Mouse (Mus musculus): ENCODE measurements at regions not wholly inside any gene's neighbourhood (a gene's known extent, or its start where the extent isn't known, plus 50 kb on each side); places are given as distances from the start of the nearest gene placed in this dataset.
"Not testable (repeated sequence)": the region's sequence is repeated elsewhere in the genome, so short reads cannot be mapped to it uniquely, and the experiment has no call there.

DNA sequence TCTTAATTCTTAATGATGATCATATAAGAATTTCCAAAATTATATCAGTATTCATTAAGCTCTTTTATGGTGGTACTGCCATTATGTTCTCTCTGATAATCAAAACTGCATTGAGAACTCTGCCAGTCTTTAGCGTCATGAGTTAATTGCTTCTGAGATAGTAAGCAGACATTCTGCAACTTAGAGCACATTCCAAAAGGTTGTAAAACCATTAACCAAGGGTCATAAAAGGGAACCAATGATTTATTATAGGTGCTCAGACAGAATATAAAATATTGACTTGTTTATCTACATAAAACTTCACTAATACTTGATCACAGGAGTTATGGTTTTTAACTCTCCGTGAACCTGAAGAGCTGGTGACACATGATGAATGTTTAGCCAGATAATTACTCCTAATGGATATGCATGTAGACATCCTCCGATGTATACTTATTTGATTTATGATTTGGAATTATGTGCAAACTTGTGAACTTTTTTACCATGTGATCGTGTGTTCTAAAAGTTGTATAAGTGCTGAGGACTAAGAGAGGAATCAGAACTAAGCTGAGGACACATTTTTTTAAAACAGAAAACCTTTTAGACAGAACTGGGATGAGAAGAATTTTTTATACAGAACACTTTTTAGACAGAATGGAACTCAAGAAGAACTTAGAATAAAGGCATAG lies 1345.4 kb downstream of the Zfp704 start:
- Histone ChIP-seq H3K27ac (no peak overlapping the region), H3K9ac (ENCODE audit: low read depth, low read length) (no peak overlapping the region), H3K36me3 (ENCODE audit: control insufficient read depth, insufficient read depth, low read length) (no peaks in the 10 kb centered on the region), H3K27me3 (ENCODE audit: control insufficient read depth, insufficient read depth, low read length) (no peaks in the 10 kb centered on the region), H3K4me3 (no peak overlapping the region), H3K79me2 (replicated peaks; ENCODE audit: control insufficient read depth, insufficient read depth, low read length) (no peaks in the 10 kb centered on the region), H3K4me1 (ENCODE audit: control insufficient read depth, insufficient read depth, low read length) (no peaks in the 10 kb centered on the region)
- intact Hi-C loops (cut with DNase I) = no loop called here
- DNase-seq = no peak
- 80% methylated on average over 4 of the region's 4 CpGs for whole genome bisulfite sequencing
- TF ChIP-seq CTCF (IDR thresholded peaks at IDR 0.05) = no peak
- TF ChIP-seq EP300 (IDR thresholded peaks at IDR 0.05; ENCODE audit: insufficient read depth, low read depth, low read length) = no peak
- no peak for TF ChIP-seq POLR2A (IDR thresholded peaks at IDR 0.05; ENCODE audit: insufficient read depth, low read depth, low read length)

- H3K27ac ChIP-seq = no peak overlapping the region
- TF ChIP-seq CTCF (IDR thresholded peaks at IDR 0.05) (no peak), EP300 (IDR thresholded peaks at IDR 0.05; ENCODE audit: insufficient read depth, low read depth, low read length) (no peak), POLR2A (IDR thresholded peaks at IDR 0.05; ENCODE audit: insufficient read depth, low read depth, low read length) (no peak)
- no peak overlapping the region for H3K4me3 ChIP-seq
- H3K79me2 ChIP-seq (replicated peaks; ENCODE audit: control insufficient read depth, insufficient read depth, low read length) = no peaks in the 10 kb centered on the region
- intact Hi-C loops (cut with DNase I) = no loop called here
- no peaks in the 10 kb centered on the region for H3K4me1 ChIP-seq (ENCODE audit: control insufficient read depth, insufficient read depth, low read length)
- H3K9ac ChIP-seq (ENCODE audit: low read depth, low read length) = no peak overlapping the region
- H3K36me3 ChIP-seq (ENCODE audit: control insufficient read depth, insufficient read depth, low read length) = no peaks in the 10 kb centered on the region
- DNase-seq = no peak
- H3K27me3 ChIP-seq (ENCODE audit: control insufficient read depth, insufficient read depth, low read length) = no peaks in the 10 kb centered on the region
These were observed 1352.6 kb downstream of the Zfp704 start for GRCm38 (mm10) chr3:8257293-8257692.

GRCm38 (mm10) chr3:8252311-8252710 lies 1357.6 kb downstream of the Zfp704 start:
- Histone ChIP-seq H3K4me3 (no peak overlapping the region), H3K27me3 (ENCODE audit: control insufficient read depth, insufficient read depth, low read length) (no peaks in the 10 kb centered on the region), H3K27ac (no peak overlapping the region), H3K9ac (ENCODE audit: low read depth, low read length) (no peak overlapping the region), H3K36me3 (ENCODE audit: control insufficient read depth, insufficient read depth, low read length) (no peaks in the 10 kb centered on the region), H3K79me2 (replicated peaks; ENCODE audit: control insufficient read depth, insufficient read depth, low read length) (no peaks in the 10 kb centered on the region), H3K4me1 (ENCODE audit: control insufficient read depth, insufficient read depth, low read length) (no peaks in the 10 kb centered on the region)
- WGBS = 50% methylated on average over 2 of the region's 2 CpGs
- intact Hi-C loops (cut with DNase I) = no loop called here
- TF ChIP-seq POLR2A (IDR thresholded peaks at IDR 0.05; ENCODE audit: insufficient read depth, low read depth, low read length) = no peak
- no peak for TF ChIP-seq CTCF (IDR thresholded peaks at IDR 0.05)
- DNase-seq = no peak

DNA sequence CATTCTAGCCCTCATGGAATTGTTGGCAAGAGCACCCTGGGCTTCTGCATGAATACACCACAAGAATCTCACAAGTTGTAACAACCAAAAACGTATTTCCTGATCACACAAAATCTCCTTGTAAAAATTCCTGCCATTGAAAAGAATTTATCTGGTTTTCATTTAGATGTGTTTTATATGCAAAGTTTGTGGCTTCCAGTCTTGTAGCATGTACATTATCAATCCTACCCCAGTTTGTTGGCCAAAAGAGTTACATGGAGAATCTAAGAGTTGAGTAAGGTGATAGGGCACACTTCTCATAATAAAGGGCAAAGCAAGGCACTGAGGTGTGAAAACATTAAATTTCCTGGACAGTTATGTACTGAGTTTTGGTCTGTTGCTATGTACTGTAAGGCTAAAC lies 1361.0 kb downstream of the Zfp704 start:
- no peak overlapping the region for H3K27ac ChIP-seq
- no peaks in the 10 kb centered on the region for H3K4me1 ChIP-seq (ENCODE audit: control insufficient read depth, insufficient read depth, low read length)
- no peaks in the 10 kb centered on the region for H3K79me2 ChIP-seq (replicated peaks; ENCODE audit: control insufficient read depth, insufficient read depth, low read length)
- H3K9ac ChIP-seq (ENCODE audit: low read depth, low read length) = no peak overlapping the region
- H3K36me3 ChIP-seq (ENCODE audit: control insufficient read depth, insufficient read depth, low read length) = no peaks in the 10 kb centered on the region
- intact Hi-C loops (cut with DNase I) = no loop called here
- TF ChIP-seq CTCF (IDR thresholded peaks at IDR 0.05) (no peak), EP300 (IDR thresholded peaks at IDR 0.05; ENCODE audit: insufficient read depth, low read depth, low read length) (no peak), POLR2A (IDR thresholded peaks at IDR 0.05; ENCODE audit: insufficient read depth, low read depth, low read length) (no peak)
- WGBS = 67% methylated on average over 1 of the region's 1 CpGs
- no peak for DNase-seq
- no peak overlapping the region for H3K4me3 ChIP-seq
- H3K27me3 ChIP-seq (ENCODE audit: control insufficient read depth, insufficient read depth, low read length) = peaks cover 1% of the 10 kb centered on the region; the same call in 1 of the 2 replicates

- H3K4me1 ChIP-seq (ENCODE audit: control insufficient read depth, insufficient read depth, low read length) = not testable (repeated sequence)
- peak; percentile 33 to 34 for DNase-seq
These were observed 1364.1 kb downstream of the Zfp704 start for GRCm38 (mm10) chr3:8245822-8246221.

DNA sequence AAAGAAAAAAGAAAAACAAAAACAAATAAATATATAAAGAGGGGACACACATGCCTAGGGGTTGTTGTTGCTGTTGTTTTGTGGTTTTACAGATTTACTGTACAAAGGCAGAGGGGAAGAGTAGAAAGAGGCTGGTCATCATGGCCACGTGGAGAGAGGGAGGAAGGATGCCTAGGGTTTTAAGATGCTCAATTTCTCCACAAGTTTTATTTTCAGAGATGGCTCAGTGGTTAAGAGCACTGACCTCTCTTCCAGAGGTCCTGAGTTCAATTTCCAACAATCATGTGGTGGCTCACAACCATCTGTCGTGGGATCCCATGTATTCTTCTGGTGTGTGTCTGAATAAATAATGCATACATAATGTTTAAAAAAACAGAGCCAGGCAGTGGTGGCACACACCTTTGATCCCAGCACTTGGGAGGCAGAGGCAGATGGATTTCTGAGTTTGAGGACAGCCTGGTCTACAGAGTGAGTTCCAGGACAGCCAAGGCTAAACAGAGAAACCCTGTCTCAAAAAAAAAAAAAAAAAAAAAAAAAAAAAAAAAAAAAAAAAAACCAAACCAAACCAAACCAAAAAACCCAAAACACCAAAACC lies 1364.6 kb downstream of the Zfp704 start:
- peak in 1 of 2 experiments; percentile 14 for DNase-seq
- intact Hi-C loops (cut with DNase I); H3K27ac ChIP-seq: not testable (repeated sequence)

More at GRCm38 (mm10) chr3:8245822-8246221, 1364.1 kb downstream of the Zfp704 start:
- H3K9ac ChIP-seq (ENCODE audit: low read depth, low read length); intact Hi-C loops (cut with DNase I); H3K36me3 ChIP-seq (ENCODE audit: control insufficient read depth, insufficient read depth, low read length); H3K27me3 ChIP-seq (ENCODE audit: control insufficient read depth, insufficient read depth, low read length); H3K4me3 ChIP-seq; H3K79me2 ChIP-seq (replicated peaks; ENCODE audit: control insufficient read depth, insufficient read depth, low read length); H3K27ac ChIP-seq: not testable (repeated sequence)
- WGBS = 25% methylated on average over 1 of the region's 1 CpGs

GRCm38 (mm10) chr3:8244526-8245194 lies 1365.2 kb downstream of the Zfp704 start:
- DNase-seq; H3K36me3 ChIP-seq (ENCODE audit: control insufficient read depth, insufficient read depth, low read length); intact Hi-C loops (cut with DNase I); H3K27me3 ChIP-seq (ENCODE audit: control insufficient read depth, insufficient read depth, low read length); H3K9ac ChIP-seq (ENCODE audit: low read depth, low read length); H3K4me1 ChIP-seq (ENCODE audit: control insufficient read depth, insufficient read depth, low read length); H3K4me3 ChIP-seq; H3K79me2 ChIP-seq (replicated peaks; ENCODE audit: control insufficient read depth, insufficient read depth, low read length); H3K27ac ChIP-seq: not testable (repeated sequence)
- WGBS = 78% methylated on average over 4 of the region's 4 CpGs

More for the DNA sequence above, 1364.6 kb downstream of the Zfp704 start:
- H3K4me1 ChIP-seq (ENCODE audit: control insufficient read depth, insufficient read depth, low read length); H3K4me3 ChIP-seq; H3K9ac ChIP-seq (ENCODE audit: low read depth, low read length); H3K36me3 ChIP-seq (ENCODE audit: control insufficient read depth, insufficient read depth, low read length); H3K79me2 ChIP-seq (replicated peaks; ENCODE audit: control insufficient read depth, insufficient read depth, low read length); H3K27me3 ChIP-seq (ENCODE audit: control insufficient read depth, insufficient read depth, low read length): not testable (repeated sequence)
- WGBS = 68% methylated on average over 2 of the region's 2 CpGs

Measured in heart, adult 2 months (tissue).